Mouse (Mus musculus) lung, adult 2 months (tissue): Measurements from ENCODE around the gene Zc3h7b.

ENCODE experiments used
- CTCF ChIP-seq: fragments of 200-500 bp; IDR thresholded peaks from 2 replicates; pipeline ENCODE4 v1.5.1; 2011; ENCODE audit warnings: mild to moderate bottlenecking, low read length, control low read depth; ENCODE audit not compliant: insufficient read depth
- POLR2A ChIP-seq: fragments of 200-500 bp; IDR thresholded peaks from 2 replicates; pipeline ENCODE4 v1.6.1; 2011; ENCODE audit warnings: low read depth, mild to moderate bottlenecking, control low read depth, low read length, borderline replicate concordance; ENCODE audit errors: extremely low read depth

DNA sequence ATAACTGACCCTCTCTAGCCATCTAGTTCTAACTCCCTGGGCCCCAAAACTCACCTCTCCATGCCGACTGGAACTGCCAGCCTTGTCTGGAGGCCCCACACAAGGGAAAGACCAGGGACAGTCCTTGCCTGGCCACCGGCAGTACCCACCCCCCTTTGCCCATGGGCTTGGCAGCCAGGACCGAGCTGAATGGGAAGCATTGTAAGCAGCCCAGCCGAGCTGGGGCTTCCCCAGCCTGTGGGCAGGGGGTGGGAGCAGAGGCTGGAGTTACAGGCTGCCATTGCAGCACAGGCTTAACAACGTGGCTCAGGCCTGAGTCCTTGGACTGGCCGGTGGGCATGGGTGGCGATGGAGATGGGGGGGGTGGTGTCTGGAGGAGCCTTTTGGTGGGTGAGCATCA is 47.7 kb upstream of the Zc3h7b start, which contains the start of gene Chadl:
- TF ChIP-seq POLR2A (no peak), CTCF (no peak)
